In the genomic region with DNA sequence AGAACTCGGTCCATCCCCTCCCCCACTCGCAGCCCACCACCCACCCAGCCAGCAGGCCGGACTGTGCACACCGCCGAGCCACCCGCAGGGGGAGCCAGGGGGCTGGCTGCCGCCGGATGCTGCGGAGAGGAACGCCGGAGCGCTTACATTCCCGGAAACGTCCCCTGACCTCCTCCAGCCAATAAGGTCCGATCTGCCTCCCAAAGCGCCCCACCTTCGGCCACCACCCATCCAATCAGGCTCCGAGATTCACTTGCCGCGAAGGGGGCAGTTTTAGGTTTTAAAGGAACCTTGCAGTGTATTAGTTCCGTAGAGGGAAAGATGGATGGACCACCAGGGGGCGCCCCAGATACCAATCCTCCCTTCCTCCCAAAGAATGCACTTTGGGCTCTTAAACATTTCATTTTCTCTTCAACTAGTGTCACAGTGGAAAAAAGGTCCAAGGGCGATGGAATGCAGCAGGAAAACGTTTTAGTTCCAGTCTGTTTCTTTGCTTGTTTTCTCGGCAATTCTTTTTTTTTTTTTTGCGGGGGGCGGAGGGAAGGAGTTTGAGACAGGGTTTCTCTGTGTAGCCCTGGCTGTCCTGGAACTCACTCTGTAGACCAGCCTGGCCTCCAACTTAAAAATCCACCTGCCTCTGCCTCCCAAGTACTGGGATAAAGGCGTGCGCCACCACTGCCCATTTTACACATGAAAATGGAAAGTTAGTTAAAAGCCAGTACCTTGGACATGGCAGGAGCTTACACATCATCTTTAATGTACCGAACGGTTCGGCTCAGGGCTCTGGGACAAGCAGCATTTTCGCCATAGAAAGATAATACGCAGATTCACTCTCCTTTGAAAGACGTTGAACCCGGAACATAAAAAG, we compare ENCODE assay signal across 8 mouse cellular contexts. TPM values are rescaled to one million over a fixed set of nuclear protein-coding genes. Genes with fewer than 3 reads are reported as not detected.
DNase-seq lines count a peak whose midpoint lies in the region; ATAC-seq and TF ChIP-seq lines count a peak whose summit lies in the region.

No protein-coding gene starts in this region.

- TF ChIP-seq CTCF in bone marrow, adult 2 months (IDR thresholded peaks at IDR 0.05; ENCODE audit: control insufficient read depth, insufficient read depth, low read length) = peak; percentile 70
- peak; percentile 87 for TF ChIP-seq CTCF in midbrain, postnatal 0 days (IDR thresholded peaks at IDR 0.05)

- H3K36me3 ChIP-seq in embryonic facial prominence, embryonic 15.5 days = peaks cover 30% of the 10 kb centered on the region
- peaks cover 25% of the 10 kb centered on the region for H3K36me3 ChIP-seq in limb, embryonic 14.5 days (ENCODE audit: control insufficient read depth, insufficient read depth, low read length)
- peaks cover 7% of the 10 kb centered on the region for H3K36me3 ChIP-seq in midbrain, postnatal 0 days (ENCODE audit: insufficient read depth, low read length)

- peak; percentile 90 for ATAC-seq in embryonic facial prominence, embryonic 15.5 days (ENCODE audit: insufficient number of reproducible peaks, low FRiP score, low TSS enrichment, low read depth)
- ATAC-seq in limb, embryonic 14.5 days (ENCODE audit: low FRiP score, low read depth) = peak; percentile 91
- ATAC-seq in midbrain, postnatal 0 days (ENCODE audit: low FRiP score) = peak; percentile 89

- peak; percentile 53; the same call in 1 of the 2 replicates for TF ChIP-seq POLR2A in bone marrow, adult 2 months (IDR thresholded peaks at IDR 0.05; ENCODE audit: borderline replicate concordance, control insufficient read depth, low read depth, low read length)
- no peak for TF ChIP-seq POLR2A in limb, embryonic 14.5 days (IDR thresholded peaks at IDR 0.05; ENCODE audit: borderline replicate concordance, extremely low read depth, insufficient read depth, insufficient read length)

- peak overlapping the region; percentile 93 for H3K4me2 ChIP-seq in embryonic facial prominence, embryonic 15.5 days (replicated peaks)
- peak overlapping the region; percentile 97 for H3K4me2 ChIP-seq in limb, embryonic 14.5 days (replicated peaks; ENCODE audit: low read depth, low read length, severe bottlenecking)
- peak overlapping the region; percentile 95 for H3K4me2 ChIP-seq in midbrain, postnatal 0 days (ENCODE audit: low read depth, low read length, poor library complexity, severe bottlenecking)

- H3K4me3 ChIP-seq in bone marrow, adult 2 months (replicated peaks; ENCODE audit: control insufficient read depth, low read depth, low read length) = peak overlapping the region; percentile 79
- H3K4me3 ChIP-seq in embryonic facial prominence, embryonic 15.5 days (replicated peaks) = peak overlapping the region; percentile 96
- peak overlapping the region; percentile 72 for H3K4me3 ChIP-seq in limb, embryonic 14.5 days (replicated peaks; ENCODE audit: low read length)
- peak overlapping the region; percentile 57 for H3K4me3 ChIP-seq in midbrain, postnatal 0 days (ENCODE audit: low read depth, low read length)

- peak overlapping the region; percentile 78 for H3K9ac ChIP-seq in embryonic facial prominence, embryonic 15.5 days
- H3K9ac ChIP-seq in limb, embryonic 14.5 days (ENCODE audit: low read depth, low read length, severe bottlenecking) = peak overlapping the region; percentile 60
- peak overlapping the region; percentile 73 for H3K9ac ChIP-seq in midbrain, postnatal 0 days (replicated peaks; ENCODE audit: low read length, poor library complexity, severe bottlenecking)

- 3% methylated on average over 36 of the region's 36 CpGs for WGBS in bone marrow, adult 2 months
- 4% methylated on average over 36 of the region's 36 CpGs for WGBS in embryonic facial prominence, embryonic 15.5 days
- 4% methylated on average over 35 of the region's 36 CpGs for WGBS in limb, embryonic 14.5 days
- WGBS in midbrain, postnatal 0 days = 7% methylated on average over 36 of the region's 36 CpGs

- H3K27me3 ChIP-seq in embryonic facial prominence, embryonic 15.5 days = no peaks in the 10 kb centered on the region
- H3K27me3 ChIP-seq in limb, embryonic 14.5 days (ENCODE audit: control insufficient read depth, insufficient read depth, low read length) = no peaks in the 10 kb centered on the region
- H3K27me3 ChIP-seq in midbrain, postnatal 0 days (ENCODE audit: insufficient read depth, low read length) = no peaks in the 10 kb centered on the region

- H3K27ac ChIP-seq in bone marrow, adult 2 months (ENCODE audit: control insufficient read depth, insufficient read depth, low read depth, low read length, poor library complexity) = peak overlapping the region; percentile 31
- H3K27ac ChIP-seq in embryonic facial prominence, embryonic 15.5 days (replicated peaks) = peak overlapping the region; percentile 98
- peak overlapping the region; percentile 89 for H3K27ac ChIP-seq in limb, embryonic 14.5 days (replicated peaks; ENCODE audit: low read depth, low read length)
- peak overlapping the region; percentile 85 for H3K27ac ChIP-seq in midbrain, postnatal 0 days (ENCODE audit: low read depth, low read length)

- H3K4me1 ChIP-seq in bone marrow, adult 2 months (ENCODE audit: control insufficient read depth, insufficient read depth, low read length) = peaks cover 4% of the 10 kb centered on the region; the same call in 1 of the 2 replicates
- peaks cover 40% of the 10 kb centered on the region for H3K4me1 ChIP-seq in embryonic facial prominence, embryonic 15.5 days
- peaks cover 24% of the 10 kb centered on the region for H3K4me1 ChIP-seq in limb, embryonic 14.5 days (ENCODE audit: control insufficient read depth, insufficient read depth, low read length)
- H3K4me1 ChIP-seq in midbrain, postnatal 0 days (ENCODE audit: insufficient read depth, low read length) = peaks cover 20% of the 10 kb centered on the region

- peak; percentile 99 for DNase-seq in 416B (ENCODE audit: low read depth)
- peak; percentile 99 for DNase-seq in heart, adult 8-10 months (ENCODE audit: low spot score)
- peak; percentile 99 for DNase-seq in kidney, adult 9 months
- peak; percentile 99 for DNase-seq in limb, embryonic 14.5 days (ENCODE audit: low spot score)
- peak; percentile 99 for DNase-seq in midbrain, postnatal 0 days (ENCODE audit: low spot score)
- DNase-seq in spleen, postnatal 14 days (ENCODE audit: low spot score in 2 of 2) = peak; percentile 93 to 95

- no peaks in the 10 kb centered on the region for H3K9me3 ChIP-seq in embryonic facial prominence, embryonic 15.5 days (replicated peaks)
- H3K9me3 ChIP-seq in limb, embryonic 14.5 days (ENCODE audit: control insufficient read depth, low read length) = no peaks in the 10 kb centered on the region
- H3K9me3 ChIP-seq in midbrain, postnatal 0 days (ENCODE audit: low read length) = no peaks in the 10 kb centered on the region

RNA-seq across cellular contexts. Expression of a gene that starts 1.4 kb away (rescaled TPM):
- polyA plus RNA-seq in bone marrow, adult 2 months (2011; ENCODE audit: insufficient read depth, insufficient read length, low replicate concordance, missing spikeins) = 26.4 and 40.0 TPM in 2 replicates
- 66.2 and 75.7 TPM in 2 replicates for polyA plus RNA-seq in embryonic facial prominence, embryonic 15.5 days (2015; fragmentation: Nextera tagmentation; extraction: Ambion mirVana)
- total RNA-seq in heart, adult 8-10 months (2022) = 10 to 100 TPM; 44.8 to 50.8 (median 45.2) TPM
- polyA plus RNA-seq in limb, embryonic 14.5 days (2012; rRNA removed) = 38.9 and 42.3 TPM in 2 replicates
- 68.6 and 71.9 TPM in 2 replicates for polyA plus RNA-seq in limb, embryonic 14.5 days (2014; fragmentation: Nextera tagmentation; extraction: Ambion mirVana)
- 63.1 and 82.0 TPM in 2 replicates for total RNA-seq in midbrain, postnatal 0 days (2014; rRNA removed)
- polyA plus RNA-seq in midbrain, postnatal 0 days (2015; fragmentation: Nextera tagmentation; extraction: Ambion mirVana) = 145 and 157 TPM in 2 replicates

RNA-seq across cellular contexts. Expression of a gene that starts 1.5 kb away (rescaled TPM):
- 8.5 and 17.3 TPM in 2 replicates for polyA plus RNA-seq in bone marrow, adult 2 months (2011; ENCODE audit: insufficient read depth, insufficient read length, low replicate concordance, missing spikeins)
- 44.0 and 45.0 TPM in 2 replicates for polyA plus RNA-seq in embryonic facial prominence, embryonic 15.5 days (2015; fragmentation: Nextera tagmentation; extraction: Ambion mirVana)
- 10 to 100 TPM; 16.2 to 17.6 (median 16.7) TPM for total RNA-seq in heart, adult 8-10 months (2022)
- 37.0 and 38.1 TPM in 2 replicates for polyA plus RNA-seq in limb, embryonic 14.5 days (2012; rRNA removed)
- polyA plus RNA-seq in limb, embryonic 14.5 days (2014; fragmentation: Nextera tagmentation; extraction: Ambion mirVana) = 35.7 and 36.1 TPM in 2 replicates
- total RNA-seq in midbrain, postnatal 0 days (2014; rRNA removed) = 94.3 and 103 TPM in 2 replicates
- polyA plus RNA-seq in midbrain, postnatal 0 days (2015; fragmentation: Nextera tagmentation; extraction: Ambion mirVana) = 91.6 and 93.8 TPM in 2 replicates

RNA-seq across cellular contexts. Expression of a gene that starts 8.9 kb away (rescaled TPM):
- polyA plus RNA-seq in bone marrow, adult 2 months (2011; ENCODE audit: insufficient read depth, insufficient read length, low replicate concordance, missing spikeins) = not detected in 2 replicates
- 0.13 TPM in 1 of 2 replicates, not detected in the other for polyA plus RNA-seq in embryonic facial prominence, embryonic 15.5 days (2015; fragmentation: Nextera tagmentation; extraction: Ambion mirVana)
- total RNA-seq in heart, adult 8-10 months (2022) = not detected
- 0.39 and 0.55 TPM in 2 replicates for polyA plus RNA-seq in limb, embryonic 14.5 days (2012; rRNA removed)
- polyA plus RNA-seq in limb, embryonic 14.5 days (2014; fragmentation: Nextera tagmentation; extraction: Ambion mirVana) = 0.14 TPM in 1 of 2 replicates, not detected in the other
- 0.16 and 0.61 TPM in 2 replicates for total RNA-seq in midbrain, postnatal 0 days (2014; rRNA removed)
- 0.16 and 0.27 TPM in 2 replicates for polyA plus RNA-seq in midbrain, postnatal 0 days (2015; fragmentation: Nextera tagmentation; extraction: Ambion mirVana)

RNA-seq across cellular contexts. Expression of a gene that starts 33.0 kb away (rescaled TPM):
- polyA plus RNA-seq in bone marrow, adult 2 months (2011; ENCODE audit: insufficient read depth, insufficient read length, low replicate concordance, missing spikeins) = 14.5 and 17.1 TPM in 2 replicates
- polyA plus RNA-seq in embryonic facial prominence, embryonic 15.5 days (2015; fragmentation: Nextera tagmentation; extraction: Ambion mirVana) = 11.0 and 12.1 TPM in 2 replicates
- total RNA-seq in heart, adult 8-10 months (2022) = 10 to 100 TPM; 39.8 to 45.9 (median 44.0) TPM
- polyA plus RNA-seq in limb, embryonic 14.5 days (2012; rRNA removed) = 50.7 and 59.8 TPM in 2 replicates
- 11.3 and 11.9 TPM in 2 replicates for polyA plus RNA-seq in limb, embryonic 14.5 days (2014; fragmentation: Nextera tagmentation; extraction: Ambion mirVana)
- 43.6 and 49.1 TPM in 2 replicates for total RNA-seq in midbrain, postnatal 0 days (2014; rRNA removed)
- 7.8 and 9.9 TPM in 2 replicates for polyA plus RNA-seq in midbrain, postnatal 0 days (2015; fragmentation: Nextera tagmentation; extraction: Ambion mirVana)

RNA-seq across cellular contexts. Expression of a gene that starts 41.1 kb away (rescaled TPM):
- polyA plus RNA-seq in bone marrow, adult 2 months (2011; ENCODE audit: insufficient read depth, insufficient read length, low replicate concordance, missing spikeins) = 10.7 and 22.9 TPM in 2 replicates
- polyA plus RNA-seq in embryonic facial prominence, embryonic 15.5 days (2015; fragmentation: Nextera tagmentation; extraction: Ambion mirVana) = 19.4 and 20.4 TPM in 2 replicates
- 100 to 1,000 TPM; 365 to 443 (median 423) TPM for total RNA-seq in heart, adult 8-10 months (2022)
- polyA plus RNA-seq in limb, embryonic 14.5 days (2012; rRNA removed) = 38.9 and 43.5 TPM in 2 replicates
- 19.4 and 21.5 TPM in 2 replicates for polyA plus RNA-seq in limb, embryonic 14.5 days (2014; fragmentation: Nextera tagmentation; extraction: Ambion mirVana)
- total RNA-seq in midbrain, postnatal 0 days (2014; rRNA removed) = 42.8 and 53.2 TPM in 2 replicates
- 51.7 and 56.4 TPM in 2 replicates for polyA plus RNA-seq in midbrain, postnatal 0 days (2015; fragmentation: Nextera tagmentation; extraction: Ambion mirVana)

Comparison
In these comparisons a context has a peak if more than half of its experiments do, and no peak if none do; other contexts are left out.
1. Peak in every context shown above with its lines: DNase-seq, ATAC-seq, H3K4me3 ChIP-seq and H3K27ac ChIP-seq.
2. H3K27ac ChIP-seq: peak in every context shown above with its lines; median percentile 98 in embryonic facial prominence, embryonic 15.5 days; 89 in limb, embryonic 14.5 days; 85 in midbrain, postnatal 0 days; 31 in bone marrow, adult 2 months.